Mouse (Mus musculus): Measurements from ENCODE around the gene Cyld.
"Not testable (repeated sequence)": the region's sequence is repeated elsewhere in the genome, so short reads cannot be mapped to it uniquely, and the experiment has no call there.

The Cyld gene

GRCm38 (mm10) chr8:88686906-88687235, 10.0 kb upstream of the Cyld start:
- DNase-seq (ENCODE audit: low spot score in 2 of 2): no peak

DNA sequence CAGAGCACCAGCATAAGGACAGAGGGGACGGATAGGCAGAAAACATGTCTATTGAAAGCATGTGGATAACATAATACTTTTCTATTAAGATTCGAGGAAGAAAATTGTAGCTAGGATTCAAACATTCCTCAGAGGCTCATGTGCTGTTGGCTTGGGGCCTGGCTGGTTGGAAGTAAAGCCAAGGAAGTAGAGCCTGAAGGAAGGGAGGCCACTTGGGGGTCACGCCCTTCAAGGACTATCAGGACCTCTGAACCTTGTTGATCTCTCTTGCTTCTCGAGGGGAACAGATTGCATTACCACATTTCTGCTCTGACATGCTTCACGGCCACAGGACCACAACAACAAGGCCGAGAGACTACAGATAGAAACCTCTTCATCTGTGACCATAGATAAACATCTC, 7.7 kb upstream of the Cyld start:
- DNase-seq (ENCODE audit: low spot score in 2 of 2): no peak

DNA sequence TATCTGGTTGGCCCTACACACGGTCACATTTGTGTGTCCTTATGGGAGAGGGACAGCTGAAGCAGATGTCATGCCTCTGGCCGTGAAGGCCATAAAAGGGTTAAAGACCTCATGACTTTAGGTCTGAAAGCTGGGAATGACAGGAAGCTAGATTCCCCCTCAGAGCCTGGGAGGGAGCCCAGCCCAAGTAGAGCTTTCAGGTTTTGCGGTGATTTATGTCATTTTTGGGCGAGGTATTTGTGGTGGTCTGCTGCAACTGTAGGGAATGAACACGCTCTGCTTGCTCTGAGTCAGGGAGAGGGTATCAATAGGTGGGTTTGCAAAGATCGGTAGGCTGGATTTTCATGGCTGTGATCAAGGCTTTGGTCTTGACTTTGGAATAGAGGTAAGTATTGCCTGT, 6.9 kb upstream of the Cyld start:
- no peak for DNase-seq (ENCODE audit: low spot score in 2 of 2)

DNA sequence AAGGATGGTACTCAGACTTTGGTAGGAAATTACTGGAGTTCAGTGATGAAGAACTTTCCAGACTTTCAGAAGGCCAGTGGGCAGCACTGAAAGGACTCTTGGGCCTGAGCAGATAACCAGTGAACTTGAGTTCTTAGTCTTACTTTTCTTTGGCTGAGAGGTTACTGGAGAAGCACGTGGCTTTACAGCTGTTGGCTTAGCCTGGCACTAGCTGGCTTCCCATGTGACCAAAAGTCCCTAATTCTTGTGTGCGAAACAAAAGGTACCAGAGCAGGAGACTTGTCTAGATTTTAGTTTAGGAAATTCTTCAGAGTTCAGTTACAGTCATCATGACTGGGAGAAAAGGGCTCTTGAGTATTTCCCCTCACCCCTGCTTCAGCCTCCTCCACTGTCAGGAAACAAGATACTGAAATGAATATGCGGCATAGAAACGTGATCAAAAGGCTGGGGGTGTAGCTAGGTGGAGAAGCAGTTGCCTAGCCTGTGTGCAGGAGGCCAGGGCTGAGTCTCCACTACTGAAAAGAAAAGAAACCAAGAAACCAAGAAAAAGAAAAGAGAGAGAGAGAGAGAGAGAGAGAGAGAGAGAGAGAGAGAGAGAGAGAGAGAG, 5.4 kb upstream of the Cyld start:
- no peak for DNase-seq (ENCODE audit: low spot score in 2 of 2)

- DNase-seq (ENCODE audit: low spot score in 2 of 2): peak; percentile 40 to 47
These were observed 4.9 kb upstream of the Cyld start for GRCm38 (mm10) chr8:88691961-88692360.

- DNase-seq (ENCODE audit: low spot score in 2 of 2): no peak
These were observed 4.0 kb upstream of the Cyld start for GRCm38 (mm10) chr8:88692866-88693265.

DNA sequence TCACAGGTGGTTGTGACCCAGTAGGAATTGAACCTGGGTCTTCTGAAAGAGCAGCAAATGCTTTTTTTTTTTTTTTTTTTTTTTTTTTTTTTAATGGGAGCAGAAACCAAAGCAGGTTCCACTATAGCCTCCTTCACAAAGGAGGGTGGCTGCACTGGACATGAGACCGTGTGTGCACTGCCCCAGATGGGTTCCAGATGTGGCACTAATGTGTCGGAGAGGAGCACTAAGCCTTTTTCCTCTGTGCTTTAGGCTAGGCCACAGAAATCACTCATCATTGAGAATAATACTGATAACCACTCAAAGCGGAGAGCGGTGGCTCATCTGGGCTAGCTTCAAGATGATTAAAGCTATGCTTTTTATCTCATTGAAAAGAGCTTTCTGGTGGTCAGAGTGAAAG, 3.5 kb upstream of the Cyld start:
- DNase-seq (ENCODE audit: low spot score in 2 of 2): no peak

GRCm38 (mm10) chr8:88694291-88694690, 2.5 kb upstream of the Cyld start:
- peak in 1 of 2 experiments; percentile 49 for DNase-seq (ENCODE audit: low spot score in 2 of 2)

GRCm38 (mm10) chr8:88696228-88696627, 600 bp upstream of the Cyld start:
- no peak for DNase-seq (ENCODE audit: low spot score in 2 of 2)

- peak in 1 of 2 experiments; percentile 20 for DNase-seq (ENCODE audit: low spot score in 2 of 2)
These were observed 809 bp downstream of the Cyld start for GRCm38 (mm10) chr8:88697642-88698031.

GRCm38 (mm10) chr8:88698048-88698447, 1.2 kb downstream of the Cyld start:
- DNase-seq (ENCODE audit: low spot score in 2 of 2): no peak

- peak in 1 of 2 experiments; percentile 25 for DNase-seq (ENCODE audit: low spot score in 2 of 2)
These were observed 4.8 kb downstream of the Cyld start for GRCm38 (mm10) chr8:88701611-88702010.

GRCm38 (mm10) chr8:88702816-88703215, 6.0 kb downstream of the Cyld start:
- no peak for DNase-seq (ENCODE audit: low spot score in 2 of 2)

GRCm38 (mm10) chr8:88723256-88723963, 26.6 kb downstream of the Cyld start:
- no peak for DNase-seq (ENCODE audit: low spot score in 2 of 2)

DNA sequence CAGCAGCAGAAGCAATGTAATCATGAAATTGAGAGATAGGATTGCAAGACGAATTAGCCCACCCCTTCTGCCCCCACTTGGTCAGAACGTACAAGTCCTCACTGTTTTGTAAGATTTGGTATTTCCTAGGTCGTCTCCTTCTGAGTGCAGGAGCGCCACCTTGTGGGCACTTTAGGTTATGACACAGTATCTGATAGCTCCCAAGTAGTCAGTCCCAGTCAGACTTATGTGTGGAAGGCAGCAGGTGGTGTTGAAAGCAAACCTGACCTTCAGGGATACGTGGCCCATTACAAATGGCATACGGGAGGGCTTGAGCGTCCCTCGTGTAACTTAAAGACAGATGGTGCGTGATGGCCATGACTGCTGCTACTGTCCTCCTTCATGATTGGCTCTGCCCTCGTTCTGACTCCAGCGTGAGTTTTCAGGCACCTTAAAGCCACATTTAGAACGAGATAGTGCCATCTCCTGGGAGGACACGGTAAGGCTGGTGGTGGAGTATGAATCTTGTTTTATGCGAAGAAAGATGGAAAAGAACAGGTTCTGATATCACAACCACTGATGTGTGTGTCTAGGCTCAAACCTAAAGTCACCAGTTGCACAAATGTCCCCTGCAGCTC, 58.5 kb downstream of the Cyld start:
- DNase-seq (ENCODE audit: low spot score in 2 of 2): peak; percentile 62 to 74

DNA sequence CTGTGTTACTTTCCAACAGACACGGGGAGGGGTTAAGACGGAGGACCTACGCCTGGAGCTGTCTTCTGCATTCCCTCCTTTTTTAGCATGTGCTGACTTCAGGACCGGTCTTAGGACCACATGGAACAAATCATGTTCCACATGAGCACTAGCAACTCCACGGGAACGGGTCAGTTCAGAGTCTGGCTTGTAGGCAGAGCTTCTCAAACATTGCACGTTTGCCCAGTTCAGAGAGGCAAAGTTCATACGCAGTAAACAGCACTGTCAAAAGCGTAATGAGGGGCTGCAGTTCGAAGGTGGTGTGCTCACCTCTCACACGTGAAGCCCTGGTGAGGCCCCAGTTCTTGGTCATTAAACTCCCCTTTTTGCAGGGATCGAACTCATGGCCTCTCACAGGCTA, 65.2 kb downstream of the Cyld start:
- no peak for DNase-seq (ENCODE audit: low spot score in 2 of 2)

DNA sequence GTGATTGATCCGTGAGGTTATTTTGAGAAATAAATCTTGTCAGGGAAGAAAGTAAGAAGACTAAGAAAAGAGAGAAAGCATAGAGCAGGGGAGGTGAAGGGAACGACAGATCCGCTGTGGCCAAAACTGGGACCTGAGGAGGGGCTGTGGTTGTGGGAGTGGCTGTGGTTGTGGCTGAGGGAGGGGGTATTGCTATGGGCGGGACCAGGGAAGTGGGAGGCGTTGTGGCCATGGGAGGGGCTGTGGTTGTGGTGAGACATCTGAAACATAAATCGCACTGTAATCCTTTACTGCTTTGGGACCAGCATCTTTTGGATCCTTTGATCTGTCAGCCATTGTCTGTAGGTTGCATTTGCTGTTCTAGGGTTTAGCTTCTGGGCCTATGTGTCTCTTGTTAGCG, 74.4 kb downstream of the Cyld start:
- DNase-seq (ENCODE audit: low spot score in 2 of 2): no peak

- no peak for DNase-seq (ENCODE audit: low spot score in 2 of 2)
These were observed 77.9 kb downstream of the Cyld start for GRCm38 (mm10) chr8:88774593-88775297.

GRCm38 (mm10) chr8:88775298-88775646, 78.4 kb downstream of the Cyld start:
- no peak for DNase-seq (ENCODE audit: low spot score in 2 of 2)

DNA sequence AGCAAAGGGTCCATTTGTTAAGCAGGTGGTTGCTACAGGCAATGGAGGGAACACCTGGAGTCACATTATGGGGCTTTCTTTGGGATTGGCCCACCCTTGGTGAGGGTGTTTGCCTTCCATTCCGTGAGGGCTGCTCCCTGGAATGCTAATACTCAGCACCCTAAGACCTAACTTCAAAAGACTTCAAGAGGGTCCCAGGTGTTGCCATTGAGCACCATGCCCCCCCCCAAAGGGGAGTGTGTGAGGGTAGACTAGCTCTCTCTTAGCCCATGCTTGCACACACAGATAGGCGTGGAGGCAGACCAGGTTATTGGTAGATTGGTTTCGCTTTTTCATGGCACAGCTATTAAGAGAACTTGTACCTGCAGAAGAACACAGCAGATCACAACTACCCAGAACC, 83.3 kb downstream of the Cyld start:
- DNase-seq (ENCODE audit: low spot score in 2 of 2): no peak

GRCm38 (mm10) chr8:88781283-88781682, 84.5 kb downstream of the Cyld start:
- DNase-seq (ENCODE audit: low spot score in 2 of 2): no peak

GRCm38 (mm10) chr8:88783722-88784121, 86.9 kb downstream of the Cyld start:
- DNase-seq (ENCODE audit: low spot score in 2 of 2): no peak

DNA sequence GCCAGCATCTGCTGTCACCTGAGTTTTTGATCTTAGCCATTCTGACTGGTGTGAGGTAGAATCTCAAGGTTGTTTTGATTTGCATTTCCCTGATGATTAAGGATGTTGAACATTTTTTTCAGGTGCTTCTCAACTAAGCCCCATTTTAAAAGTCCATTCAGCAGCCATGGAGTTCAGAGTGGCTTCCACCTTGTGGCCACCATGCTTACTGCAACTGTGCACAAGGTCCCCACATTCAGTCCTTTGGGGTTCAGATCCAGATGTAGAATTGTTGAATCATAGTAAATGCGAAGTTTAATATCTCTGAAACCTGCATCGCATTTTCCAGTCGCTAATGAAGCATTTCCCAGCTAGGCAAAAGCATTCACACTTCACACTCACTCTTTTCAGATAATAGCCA, 91.5 kb downstream of the Cyld start:
- DNase-seq (ENCODE audit: low spot score in 2 of 2): not testable (repeated sequence)
